Mouse (Mus musculus): ENCODE measurements around the gene Zfp715. TPM values are rescaled to one million over a fixed set of nuclear protein-coding genes. Genes with fewer than 3 reads are reported as not detected.

Zfp715 gene
- polyA plus RNA-seq, 1 experiment, result not detected

DNA sequence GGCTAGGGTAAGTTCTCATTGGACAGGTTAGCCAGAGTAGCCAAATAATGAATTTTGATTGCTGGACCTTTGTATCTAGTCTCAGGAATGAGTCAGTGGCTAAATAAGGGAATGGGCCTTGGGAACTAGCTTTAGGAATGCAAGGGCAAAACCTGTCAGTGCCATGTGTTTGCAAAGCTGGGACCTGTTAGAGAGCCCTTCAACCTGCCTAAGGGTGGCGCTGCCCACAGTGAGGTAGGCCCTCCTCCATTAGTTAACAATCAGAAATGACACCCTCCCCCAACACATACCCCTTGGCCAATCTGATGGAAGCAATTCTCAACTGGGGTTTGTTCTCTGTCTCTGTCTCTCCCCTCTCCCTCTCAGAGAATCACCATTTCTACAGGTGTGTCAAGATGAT is 33.5 kb upstream of the Zfp715 start:
- WGBS, result 68% methylated on average over 1 of the region's 1 CpGs

DNA sequence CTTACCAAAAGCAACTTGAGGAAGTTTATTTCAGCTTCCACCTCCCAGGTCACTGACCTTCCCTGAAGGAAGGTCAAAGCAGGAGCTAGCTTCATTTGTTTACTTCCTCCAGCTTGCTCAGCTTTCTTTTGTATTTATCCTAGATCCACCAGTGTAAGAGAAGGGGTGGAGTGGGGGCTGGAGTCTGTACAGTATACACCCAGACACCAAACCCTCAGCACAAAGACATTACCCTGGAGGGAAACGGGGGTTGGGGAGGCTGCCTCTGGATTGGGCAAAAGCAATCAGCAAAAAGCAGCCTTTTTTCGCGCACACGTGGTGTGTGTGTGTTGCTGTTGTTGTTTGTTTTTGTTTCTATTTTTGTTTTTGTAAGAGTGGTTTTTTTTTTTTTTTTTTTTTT is 33.1 kb upstream of the Zfp715 start:
- H3K4me3 ChIP-seq (ENCODE audit: insufficient read depth, low read depth, low read length), result no peak overlapping the region
- no peaks in the 10 kb centered on the region for H3K4me1 ChIP-seq (ENCODE audit: control insufficient read depth, insufficient read depth, low read length)
- no peak overlapping the region for H3K27ac ChIP-seq (ENCODE audit: insufficient read depth, low read depth, low read length)
- TF ChIP-seq POLR2A (IDR thresholded peaks at IDR 0.05; ENCODE audit: insufficient read depth, low read depth, low read length) (no peak), CTCF (IDR thresholded peaks at IDR 0.05; ENCODE audit: insufficient read depth, low read depth, low read length) (no peak)
- 63% methylated on average over 4 of the region's 4 CpGs for WGBS

More for the DNA sequence above, 33.5 kb upstream of the Zfp715 start:
- H3K4me3 ChIP-seq (ENCODE audit: insufficient read depth, low read depth, low read length), result no peak overlapping the region
- TF ChIP-seq CTCF (IDR thresholded peaks at IDR 0.05; ENCODE audit: insufficient read depth, low read depth, low read length), result no peak
- no peak for TF ChIP-seq POLR2A (IDR thresholded peaks at IDR 0.05; ENCODE audit: insufficient read depth, low read depth, low read length)
- H3K27ac ChIP-seq (ENCODE audit: insufficient read depth, low read depth, low read length), result no peak overlapping the region
- no peaks in the 10 kb centered on the region for H3K4me1 ChIP-seq (ENCODE audit: control insufficient read depth, insufficient read depth, low read length)

DNA sequence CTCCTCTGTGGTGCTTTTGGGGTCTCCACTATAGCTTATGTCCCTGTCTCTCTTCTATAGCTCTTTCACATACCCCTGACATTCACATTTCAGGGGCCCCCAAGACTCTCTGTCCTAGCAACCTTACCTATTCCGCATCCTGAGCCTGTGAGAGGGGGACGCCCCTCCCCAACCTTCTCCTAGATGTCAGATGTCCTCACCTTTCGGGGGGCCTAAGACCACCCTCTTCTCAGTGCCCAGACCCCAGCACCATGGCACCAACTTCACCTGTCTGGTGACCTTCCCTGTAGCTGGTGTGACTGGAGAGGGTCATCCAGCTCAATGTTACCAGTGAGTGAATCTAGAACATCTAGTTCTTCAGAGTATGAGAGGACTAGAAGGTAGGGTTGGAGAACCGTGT is 31.4 kb upstream of the Zfp715 start:
- Histone ChIP-seq H3K4me3 (ENCODE audit: insufficient read depth, low read depth, low read length) (no peak overlapping the region), H3K4me1 (ENCODE audit: control insufficient read depth, insufficient read depth, low read length) (no peaks in the 10 kb centered on the region), H3K27ac (ENCODE audit: insufficient read depth, low read depth, low read length) (no peak overlapping the region)
- no peak for TF ChIP-seq POLR2A (IDR thresholded peaks at IDR 0.05; ENCODE audit: insufficient read depth, low read depth, low read length)
- no peak for TF ChIP-seq CTCF (IDR thresholded peaks at IDR 0.05; ENCODE audit: insufficient read depth, low read depth, low read length)
- WGBS, result 84% methylated on average over 4 of the region's 4 CpGs

DNA sequence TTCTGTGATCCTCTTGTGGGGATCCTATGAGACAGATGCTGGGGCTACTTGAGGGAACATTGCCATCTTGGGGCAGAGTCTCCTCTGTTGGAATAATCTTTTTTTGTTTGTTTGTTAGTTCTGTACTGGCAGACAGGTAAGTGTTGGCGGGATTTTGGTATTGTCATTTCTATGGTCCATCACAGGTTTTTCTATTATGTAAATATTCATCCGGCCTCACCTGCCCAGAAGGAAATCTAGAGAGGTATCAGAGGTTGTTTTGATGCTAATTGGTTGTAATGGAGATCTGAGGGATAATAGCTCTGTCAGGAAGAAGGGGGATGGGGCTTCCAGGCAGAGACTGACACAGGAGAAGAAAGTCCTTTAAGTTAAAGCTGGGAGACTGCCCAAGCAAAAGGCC is 30.9 kb upstream of the Zfp715 start:
- Histone ChIP-seq H3K4me3 (ENCODE audit: insufficient read depth, low read depth, low read length) (no peak overlapping the region), H3K27ac (ENCODE audit: insufficient read depth, low read depth, low read length) (no peak overlapping the region), H3K4me1 (ENCODE audit: control insufficient read depth, insufficient read depth, low read length) (no peaks in the 10 kb centered on the region)
- WGBS, result 75% methylated on average over 2 of the region's 2 CpGs
- TF ChIP-seq POLR2A (IDR thresholded peaks at IDR 0.05; ENCODE audit: insufficient read depth, low read depth, low read length), result no peak
- TF ChIP-seq CTCF (IDR thresholded peaks at IDR 0.05; ENCODE audit: insufficient read depth, low read depth, low read length), result no peak

DNA sequence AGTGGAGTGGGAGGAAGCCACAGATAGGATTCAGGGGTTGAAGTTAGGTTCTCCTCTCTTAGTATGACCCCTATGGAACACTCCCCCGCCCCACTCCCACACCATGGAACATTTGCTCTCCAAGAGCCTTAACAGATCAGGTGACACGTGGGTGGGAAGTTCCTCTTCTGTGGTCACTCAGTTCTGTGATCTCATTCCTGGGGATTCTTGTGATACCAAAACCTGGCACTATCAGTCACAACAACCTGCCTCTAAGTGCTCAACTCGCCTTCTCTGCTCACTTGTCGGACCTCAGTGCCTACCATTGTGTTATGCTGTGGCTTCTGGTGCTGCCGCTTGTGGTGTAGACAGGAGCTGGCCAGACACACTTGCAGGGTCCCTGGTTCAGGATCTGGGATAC is 30.1 kb upstream of the Zfp715 start:
- WGBS, result 79% methylated on average over 5 of the region's 5 CpGs
- H3K4me1 ChIP-seq (ENCODE audit: control insufficient read depth, insufficient read depth, low read length), result no peaks in the 10 kb centered on the region
- H3K4me3 ChIP-seq (ENCODE audit: insufficient read depth, low read depth, low read length), result no peak overlapping the region
- no peak overlapping the region for H3K27ac ChIP-seq (ENCODE audit: insufficient read depth, low read depth, low read length)
- TF ChIP-seq CTCF (IDR thresholded peaks at IDR 0.05; ENCODE audit: insufficient read depth, low read depth, low read length), result no peak
- TF ChIP-seq POLR2A (IDR thresholded peaks at IDR 0.05; ENCODE audit: insufficient read depth, low read depth, low read length), result no peak

DNA sequence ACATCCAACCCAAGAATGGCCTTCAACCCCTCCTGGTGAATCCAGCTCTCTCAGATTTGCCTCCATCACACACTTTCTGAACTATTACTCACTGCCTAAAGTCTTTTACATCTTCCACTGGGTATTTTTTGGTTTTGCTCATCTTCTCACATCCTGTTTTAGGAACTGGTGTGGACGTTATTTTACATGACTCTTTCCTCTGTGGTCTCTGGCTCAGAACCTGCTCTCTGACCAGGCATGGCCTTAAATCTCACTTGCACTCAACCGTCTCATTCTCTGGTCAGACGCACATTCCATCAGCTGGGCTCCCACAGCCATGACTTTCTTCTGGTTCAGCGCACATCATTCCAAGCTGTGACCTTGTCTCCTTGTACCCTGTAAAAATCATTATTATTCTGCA is 27.7 kb upstream of the Zfp715 start:
- 92% methylated on average over 4 of the region's 4 CpGs for WGBS
- TF ChIP-seq CTCF (IDR thresholded peaks at IDR 0.05; ENCODE audit: insufficient read depth, low read depth, low read length), result no peak
- TF ChIP-seq POLR2A (IDR thresholded peaks at IDR 0.05; ENCODE audit: insufficient read depth, low read depth, low read length), result no peak
- Histone ChIP-seq H3K4me1 (ENCODE audit: control insufficient read depth, insufficient read depth, low read length) (no peaks in the 10 kb centered on the region), H3K4me3 (ENCODE audit: insufficient read depth, low read depth, low read length) (no peak overlapping the region), H3K27ac (ENCODE audit: insufficient read depth, low read depth, low read length) (no peak overlapping the region)

DNA sequence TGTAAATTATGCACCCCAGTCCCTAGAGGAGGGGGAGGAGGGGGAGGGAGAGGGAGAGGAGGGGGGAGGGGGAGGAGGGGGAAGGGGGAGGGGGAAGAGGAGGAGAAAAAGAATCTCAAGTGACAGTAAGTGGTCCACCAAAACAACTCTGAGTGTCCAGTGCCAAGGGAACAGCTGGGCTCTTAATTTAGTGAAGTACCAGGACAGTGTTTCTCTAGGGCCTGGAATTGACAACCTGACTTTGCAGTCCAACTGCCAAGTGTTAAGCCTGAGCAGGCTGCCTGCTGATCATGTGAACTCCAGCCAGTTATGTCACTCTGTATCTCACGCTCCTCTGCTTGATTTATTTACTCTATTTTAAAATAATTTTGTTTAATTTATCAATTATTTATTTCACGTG is 20.8 kb upstream of the Zfp715 start:
- Histone ChIP-seq H3K4me3 (ENCODE audit: insufficient read depth, low read depth, low read length) (no peak overlapping the region), H3K27ac (ENCODE audit: insufficient read depth, low read depth, low read length) (no peak overlapping the region), H3K4me1 (ENCODE audit: control insufficient read depth, insufficient read depth, low read length) (no peaks in the 10 kb centered on the region)
- 69% methylated on average over 2 of the region's 2 CpGs for WGBS
- TF ChIP-seq CTCF (IDR thresholded peaks at IDR 0.05; ENCODE audit: insufficient read depth, low read depth, low read length), result no peak

DNA sequence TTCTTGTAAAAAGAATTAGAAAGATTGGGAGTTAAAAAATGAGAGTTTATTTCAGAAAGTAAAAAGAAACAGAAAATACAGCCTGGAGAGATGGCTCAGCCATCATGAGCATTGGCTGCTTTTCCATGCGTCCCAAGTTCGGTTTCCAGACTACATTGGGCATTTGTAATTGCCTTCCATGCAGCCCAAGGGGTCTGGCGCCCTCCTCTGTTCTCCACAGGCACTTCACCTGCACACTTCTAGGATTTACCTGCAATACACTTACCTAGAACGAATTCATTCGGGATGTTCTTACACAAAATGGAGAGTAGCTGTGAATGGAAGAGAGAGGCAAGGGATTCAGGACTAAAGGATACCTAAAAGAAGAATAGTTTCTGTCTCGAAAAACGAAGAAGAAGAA is 20.1 kb upstream of the Zfp715 start:
- H3K4me1 ChIP-seq (ENCODE audit: control insufficient read depth, insufficient read depth, low read length), result no peaks in the 10 kb centered on the region
- WGBS, result 34% methylated on average over 5 of the region's 7 CpGs
- H3K27ac ChIP-seq (ENCODE audit: insufficient read depth, low read depth, low read length), result no peak overlapping the region
- TF ChIP-seq POLR2A (IDR thresholded peaks at IDR 0.05; ENCODE audit: insufficient read depth, low read depth, low read length) (no peak), CTCF (IDR thresholded peaks at IDR 0.05; ENCODE audit: insufficient read depth, low read depth, low read length) (no peak)
- no peak overlapping the region for H3K4me3 ChIP-seq (ENCODE audit: insufficient read depth, low read depth, low read length)

DNA sequence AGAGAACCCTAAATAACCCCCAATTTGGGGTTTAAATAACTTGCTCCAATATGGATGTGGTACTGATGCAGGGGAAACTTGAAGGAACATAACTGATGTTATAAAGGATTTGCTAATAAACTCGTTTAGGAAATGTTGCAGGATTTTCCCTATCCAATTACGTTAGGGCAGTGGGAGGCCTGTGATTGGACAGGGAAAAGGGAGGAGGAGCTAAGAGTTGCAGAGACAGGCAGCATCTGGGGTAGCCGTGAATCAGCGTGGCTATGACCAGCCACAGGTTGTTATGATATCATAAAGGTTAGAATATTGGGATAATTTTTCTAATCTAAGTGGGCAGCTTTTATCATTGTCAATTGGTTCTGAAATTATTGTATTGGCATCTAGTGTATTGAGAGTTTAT is 15.0 kb upstream of the Zfp715 start:
- no peaks in the 10 kb centered on the region for H3K4me1 ChIP-seq (ENCODE audit: control insufficient read depth, insufficient read depth, low read length)
- TF ChIP-seq POLR2A (IDR thresholded peaks at IDR 0.05; ENCODE audit: insufficient read depth, low read depth, low read length), result no peak
- TF ChIP-seq CTCF (IDR thresholded peaks at IDR 0.05; ENCODE audit: insufficient read depth, low read depth, low read length), result no peak
- H3K27ac ChIP-seq (ENCODE audit: insufficient read depth, low read depth, low read length), result no peak overlapping the region
- 64% methylated on average over 4 of the region's 4 CpGs for WGBS
- no peak overlapping the region for H3K4me3 ChIP-seq (ENCODE audit: insufficient read depth, low read depth, low read length)

DNA sequence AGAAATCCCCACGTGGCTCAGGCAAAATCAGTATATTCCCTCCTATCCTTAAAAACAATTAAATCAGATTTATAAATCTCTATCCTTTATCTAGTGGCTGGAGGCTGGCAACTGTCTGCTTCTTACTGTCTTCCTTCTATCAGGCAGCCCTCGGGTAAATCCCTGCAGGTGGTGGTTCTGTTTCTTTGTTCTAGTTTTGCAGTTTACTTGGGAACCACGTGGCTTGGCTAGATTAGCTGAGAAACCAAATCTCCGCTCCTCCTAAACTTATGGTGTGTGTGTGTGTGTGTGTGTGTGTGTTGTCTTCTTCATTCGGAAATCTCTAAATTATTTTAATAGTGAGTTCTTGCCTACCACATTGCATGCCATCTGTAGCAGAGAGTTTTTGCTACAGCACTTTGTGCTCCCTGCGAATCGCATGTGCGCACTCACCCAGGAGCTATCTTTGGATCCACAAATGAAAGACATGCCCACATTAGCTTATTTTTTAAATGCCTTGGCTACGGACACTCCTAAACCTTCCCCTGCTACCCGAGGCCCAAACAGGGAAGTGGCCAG is 13.2 kb upstream of the Zfp715 start:
- 49% methylated on average over 10 of the region's 10 CpGs for WGBS
- TF ChIP-seq CTCF (IDR thresholded peaks at IDR 0.05; ENCODE audit: insufficient read depth, low read depth, low read length) (no peak), POLR2A (IDR thresholded peaks at IDR 0.05; ENCODE audit: insufficient read depth, low read depth, low read length) (no peak)
- Histone ChIP-seq H3K4me3 (ENCODE audit: insufficient read depth, low read depth, low read length) (no peak overlapping the region), H3K4me1 (ENCODE audit: control insufficient read depth, insufficient read depth, low read length) (no peaks in the 10 kb centered on the region), H3K27ac (ENCODE audit: insufficient read depth, low read depth, low read length) (no peak overlapping the region)
